Mouse (Mus musculus): ENCODE measurements around the gene Clca3a2.

DNA sequence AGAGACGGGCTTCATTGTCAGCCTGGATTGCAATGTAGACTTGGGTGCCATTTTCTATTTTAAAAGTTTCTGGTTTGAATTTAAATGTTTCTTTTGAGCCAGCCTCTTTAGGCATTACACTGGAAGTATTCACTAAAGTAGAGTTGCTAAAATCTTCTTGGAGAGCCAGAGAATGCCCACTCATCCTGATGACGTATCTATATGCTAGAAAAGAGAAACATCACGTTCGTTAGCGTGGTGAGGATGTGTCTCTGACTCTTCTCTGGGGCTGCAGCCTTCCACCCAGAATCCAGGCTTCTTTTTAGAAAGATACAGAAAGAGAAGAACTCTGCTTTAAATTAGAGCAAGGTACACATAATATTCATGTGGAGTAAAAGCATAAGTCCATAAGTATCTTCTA, 4.0 kb upstream of the Clca3a2 start:
- no peak for TF ChIP-seq CTCF (IDR thresholded peaks at IDR 0.05; ENCODE audit: low read depth, low read length)
- no peak for TF ChIP-seq POLR2AphosphoS5 (IDR thresholded peaks at IDR 0.05; ENCODE audit: insufficient replicate concordance, low read depth, low read length)
- no peak for TF ChIP-seq GATA1 (IDR thresholded peaks at IDR 0.05; ENCODE audit: borderline replicate concordance, low read length)
- TF ChIP-seq TAL1 (conservative IDR thresholded peaks at IDR 0.05; ENCODE audit: low read depth, low read length) = no peak
- no peak for TF ChIP-seq GATA2 (IDR thresholded peaks at IDR 0.05; ENCODE audit: borderline replicate concordance, low read depth, low read length)
